ENCODE assay signal across 8 mouse cellular contexts in the genomic region with DNA sequence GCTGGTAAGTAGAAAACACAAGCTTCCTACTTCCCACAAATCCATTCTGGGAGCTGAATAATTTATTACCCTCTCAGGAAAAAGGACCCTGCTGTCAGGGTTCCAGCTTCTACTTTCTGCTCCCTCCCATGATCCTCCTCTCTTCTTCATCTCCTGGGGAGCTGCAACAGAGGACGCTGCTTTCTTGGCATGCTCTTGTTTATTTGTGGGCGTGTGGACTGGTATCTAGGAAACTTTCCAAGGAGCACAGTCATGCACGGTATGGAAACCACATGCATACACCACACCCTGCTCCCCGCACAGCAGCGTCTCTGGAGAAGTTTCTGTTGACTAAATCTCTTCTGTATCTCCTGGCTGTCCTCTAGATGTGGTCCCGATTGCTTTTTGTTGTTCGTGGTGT.
A peak's percentile ranks its signal among the peaks of the same experiment; 100 is the strongest.
DNase-seq lines count a peak whose midpoint lies in the region; ATAC-seq and TF ChIP-seq lines count a peak whose summit lies in the region.

No protein-coding gene starts in this region.

- intact Hi-C loops in heart, postnatal 10 days (cut with DNase I): no loop called here

- 58% methylated on average over 7 of the region's 7 CpGs for WGBS in limb, embryonic 14.5 days
- 87% methylated on average over 7 of the region's 7 CpGs for WGBS in limb, embryonic 10.5 days
- WGBS in intestine, embryonic 16.5 days: 48% methylated on average over 7 of the region's 7 CpGs
- WGBS in neural tube, embryonic 14.5 days: 53% methylated on average over 7 of the region's 7 CpGs

- H3K4me1 ChIP-seq in limb, embryonic 14.5 days (ENCODE audit: control insufficient read depth, insufficient read depth, low read length): no peaks in the 10 kb centered on the region
- no peaks in the 10 kb centered on the region for H3K4me1 ChIP-seq in limb, embryonic 10.5 days
- 0 out of 2 replicates have a peak, but pooled peaks cover 2% of the 10 kb centered on the region for H3K4me1 ChIP-seq in intestine, embryonic 16.5 days (ENCODE audit: control insufficient read depth, insufficient read depth, low read length)
- no peaks in the 10 kb centered on the region; the same call in 1 of the 2 replicates for H3K4me1 ChIP-seq in neural tube, embryonic 14.5 days (ENCODE audit: control insufficient read depth, insufficient read depth, low read length)

- no peaks in the 10 kb centered on the region for H3K27me3 ChIP-seq in limb, embryonic 14.5 days (ENCODE audit: control insufficient read depth, insufficient read depth, low read length)
- no peaks in the 10 kb centered on the region for H3K27me3 ChIP-seq in limb, embryonic 10.5 days (ENCODE audit: low read depth, poor library complexity, severe bottlenecking)
- H3K27me3 ChIP-seq in intestine, embryonic 16.5 days (replicated peaks; ENCODE audit: control insufficient read depth, insufficient read depth, low read length): no peaks in the 10 kb centered on the region
- no peaks in the 10 kb centered on the region for H3K27me3 ChIP-seq in neural tube, embryonic 14.5 days (ENCODE audit: control insufficient read depth, insufficient read depth, low read length)

- TF ChIP-seq POLR2A in limb, embryonic 14.5 days (IDR thresholded peaks at IDR 0.05; ENCODE audit: borderline replicate concordance, extremely low read depth, insufficient read depth, insufficient read length): no peak
- no peak for TF ChIP-seq POLR2A in brain, embryonic 14.5 days (IDR thresholded peaks at IDR 0.05; ENCODE audit: borderline replicate concordance, extremely low read depth, insufficient read depth, insufficient read length, poor library complexity, severe bottlenecking)

- TF ChIP-seq CTCF in brain, embryonic 14.5 days (IDR thresholded peaks at IDR 0.05; ENCODE audit: borderline replicate concordance, extremely low read depth, insufficient read depth, insufficient read length): no peak

- H3K4me2 ChIP-seq in limb, embryonic 14.5 days (replicated peaks; ENCODE audit: low read depth, low read length, severe bottlenecking): no peak overlapping the region
- no peak overlapping the region for H3K4me2 ChIP-seq in intestine, embryonic 16.5 days (ENCODE audit: low read depth, low read length)
- no peak overlapping the region for H3K4me2 ChIP-seq in neural tube, embryonic 14.5 days (ENCODE audit: low read depth, low read length)

- no peak for ATAC-seq in limb, embryonic 14.5 days (ENCODE audit: low FRiP score, low read depth)
- ATAC-seq in intestine, embryonic 16.5 days: peak; percentile 72
- ATAC-seq in neural tube, embryonic 14.5 days (ENCODE audit: low read depth): peak; percentile 74; the same call in 1 of the 2 replicates

- no peak overlapping the region for H3K9ac ChIP-seq in limb, embryonic 14.5 days (ENCODE audit: low read depth, low read length, severe bottlenecking)
- H3K9ac ChIP-seq in intestine, embryonic 16.5 days (ENCODE audit: low read depth, low read length): no peak overlapping the region
- H3K9ac ChIP-seq in neural tube, embryonic 14.5 days (replicated peaks; ENCODE audit: low read depth, low read length): no peak overlapping the region

- H3K27ac ChIP-seq in limb, embryonic 14.5 days (replicated peaks; ENCODE audit: low read depth, low read length): no peak overlapping the region
- H3K27ac ChIP-seq in limb, embryonic 10.5 days: no peak overlapping the region
- no peak overlapping the region for H3K27ac ChIP-seq in intestine, embryonic 16.5 days (ENCODE audit: low read length)
- no peak overlapping the region for H3K27ac ChIP-seq in neural tube, embryonic 14.5 days (ENCODE audit: low read depth, low read length)

- no peaks in the 10 kb centered on the region; the same call in 1 of the 2 replicates for H3K9me3 ChIP-seq in limb, embryonic 14.5 days (ENCODE audit: control insufficient read depth, low read length)
- H3K9me3 ChIP-seq in limb, embryonic 10.5 days (replicated peaks): no peaks in the 10 kb centered on the region
- no peaks in the 10 kb centered on the region for H3K9me3 ChIP-seq in intestine, embryonic 16.5 days (ENCODE audit: control insufficient read depth, low read length)
- no peaks in the 10 kb centered on the region for H3K9me3 ChIP-seq in neural tube, embryonic 14.5 days (ENCODE audit: control insufficient read depth, low read length)

- no peak overlapping the region for H3K4me3 ChIP-seq in limb, embryonic 14.5 days (replicated peaks; ENCODE audit: low read length)
- no peak overlapping the region for H3K4me3 ChIP-seq in limb, embryonic 10.5 days
- H3K4me3 ChIP-seq in intestine, embryonic 16.5 days (ENCODE audit: low read length): no peak overlapping the region
- no peak overlapping the region for H3K4me3 ChIP-seq in neural tube, embryonic 14.5 days (ENCODE audit: low read depth, low read length)

- no peaks in the 10 kb centered on the region for H3K36me3 ChIP-seq in limb, embryonic 14.5 days (ENCODE audit: control insufficient read depth, insufficient read depth, low read length)
- H3K36me3 ChIP-seq in limb, embryonic 10.5 days: no peaks in the 10 kb centered on the region
- H3K36me3 ChIP-seq in intestine, embryonic 16.5 days (ENCODE audit: control insufficient read depth, insufficient read depth, low read length): no peaks in the 10 kb centered on the region
- no peaks in the 10 kb centered on the region for H3K36me3 ChIP-seq in neural tube, embryonic 14.5 days (ENCODE audit: control insufficient read depth, insufficient read depth, low read length)

- DNase-seq in limb, embryonic 14.5 days (ENCODE audit: low spot score): peak; percentile 62
- no peak for DNase-seq in limb, embryonic 10.5 days (ENCODE audit: low spot score)
- peak; percentile 71 for DNase-seq in brain, embryonic 14.5 days (ENCODE audit: low read depth)
- DNase-seq in cerebellum, postnatal 36 days: no peak
- no peak for DNase-seq in heart, postnatal 10 days
- DNase-seq in gastrocnemius, adult 8-10 months (ENCODE audit: low spot score in 2 of 2): no peak

Comparison
In these comparisons a context has a peak if more than half of its experiments do, and no peak if none do; other contexts are left out.
1. DNase-seq: peak in limb, embryonic 14.5 days (single experiment) and brain, embryonic 14.5 days (single experiment); none in limb, embryonic 10.5 days (single experiment), cerebellum, postnatal 36 days (0 of 2), heart, postnatal 10 days (0 of 2) and gastrocnemius, adult 8-10 months (0 of 2).